7 mouse cellular contexts compared by ENCODE assay signal in genomic region chr4:59340714-59341113, GRCm38 (mm10).
DNase-seq lines count a peak whose midpoint lies in the region; ATAC-seq and TF ChIP-seq lines count a peak whose summit lies in the region.

No protein-coding gene starts in this region.

- no peaks in the 10 kb centered on the region for H3K9me3 ChIP-seq in limb, embryonic 11.5 days (ENCODE audit: control insufficient read depth, low read length)
- no peaks in the 10 kb centered on the region for H3K9me3 ChIP-seq in midbrain, embryonic 15.5 days

- WGBS in limb, embryonic 11.5 days, result 0% methylated on average over 3 of the region's 3 CpGs
- 0% methylated on average over 3 of the region's 3 CpGs for WGBS in midbrain, embryonic 15.5 days
- 0% methylated on average over 3 of the region's 3 CpGs for WGBS in spleen, adult 2 months

- 0 out of 2 replicates have a peak, but pooled peaks have one; percentile 51 for ATAC-seq in limb, embryonic 11.5 days (ENCODE audit: insufficient number of reproducible peaks, low FRiP score, low TSS enrichment, low read depth)
- peak; percentile 91 for ATAC-seq in midbrain, embryonic 15.5 days (replicated peaks)

- H3K4me1 ChIP-seq in limb, embryonic 11.5 days (ENCODE audit: control insufficient read depth, insufficient read depth, low read length), result 0 out of 2 replicates have a peak, but pooled peaks cover 2% of the 10 kb centered on the region
- H3K4me1 ChIP-seq in midbrain, embryonic 15.5 days, result 0 out of 2 replicates have a peak, but pooled peaks cover 4% of the 10 kb centered on the region
- H3K4me1 ChIP-seq in spleen, adult 2 months (ENCODE audit: control insufficient read depth, insufficient read depth, insufficient read length), result peaks cover 37% of the 10 kb centered on the region

- H3K27ac ChIP-seq in limb, embryonic 11.5 days (replicated peaks; ENCODE audit: low read depth, low read length), result no peak overlapping the region
- H3K27ac ChIP-seq in midbrain, embryonic 15.5 days, result no peak overlapping the region
- H3K27ac ChIP-seq in spleen, adult 2 months (ENCODE audit: insufficient read depth, low read length), result no peak overlapping the region

- peak; percentile 96 for DNase-seq in adrenal gland, postnatal 10 days
- peak; percentile 77 for DNase-seq in embryo, embryonic 9.5 days (ENCODE audit: extremely low spot score)
- DNase-seq in heart, adult 11 months, result peak; percentile 95
- DNase-seq in kidney, adult 18-20 months, result peak; percentile 87
- peak; percentile 91 for DNase-seq in limb, embryonic 11.5 days (ENCODE audit: low spot score)
- peak; percentile 79 to 92 for DNase-seq in spleen, adult 2 months (ENCODE audit: low read depth in 1 of 2, low spot score in 2 of 2)

- no peak overlapping the region for H3K4me2 ChIP-seq in limb, embryonic 11.5 days (ENCODE audit: low read depth, severe bottlenecking)
- no peak overlapping the region for H3K4me2 ChIP-seq in midbrain, embryonic 15.5 days

- peak; percentile 97 for TF ChIP-seq CTCF in spleen, adult 2 months (IDR thresholded peaks at IDR 0.05; ENCODE audit: extremely low read depth, insufficient read depth, insufficient read length, insufficient replicate concordance)

- no peaks in the 10 kb centered on the region for H3K36me3 ChIP-seq in limb, embryonic 11.5 days (ENCODE audit: control insufficient read depth, insufficient read depth, low read length)
- no peaks in the 10 kb centered on the region for H3K36me3 ChIP-seq in midbrain, embryonic 15.5 days (replicated peaks)
- H3K36me3 ChIP-seq in spleen, adult 2 months (ENCODE audit: control insufficient read depth, insufficient read depth, low read length), result peaks cover 2% of the 10 kb centered on the region; the same call in 1 of the 2 replicates

- H3K9ac ChIP-seq in limb, embryonic 11.5 days (ENCODE audit: low read length), result no peak overlapping the region
- no peak overlapping the region for H3K9ac ChIP-seq in midbrain, embryonic 15.5 days

- no peak overlapping the region for H3K4me3 ChIP-seq in limb, embryonic 11.5 days (ENCODE audit: low read depth, low read length)
- H3K4me3 ChIP-seq in midbrain, embryonic 15.5 days, result no peak overlapping the region
- H3K4me3 ChIP-seq in spleen, adult 2 months (ENCODE audit: extremely low read depth, insufficient read depth, insufficient read length), result no peak overlapping the region

- TF ChIP-seq POLR2A in spleen, adult 2 months (IDR thresholded peaks at IDR 0.05; ENCODE audit: low read depth, low read length), result no peak

- no peaks in the 10 kb centered on the region for H3K27me3 ChIP-seq in limb, embryonic 11.5 days (ENCODE audit: control insufficient read depth, insufficient read depth, low read length)
- H3K27me3 ChIP-seq in midbrain, embryonic 15.5 days (replicated peaks), result no peaks in the 10 kb centered on the region
- H3K27me3 ChIP-seq in spleen, adult 2 months (ENCODE audit: control insufficient read depth, insufficient read depth, low read length), result no peaks in the 10 kb centered on the region
